Mouse (Mus musculus): ENCODE results near the gene 4930550C14Rik.

Gene 4930550C14Rik

DNA sequence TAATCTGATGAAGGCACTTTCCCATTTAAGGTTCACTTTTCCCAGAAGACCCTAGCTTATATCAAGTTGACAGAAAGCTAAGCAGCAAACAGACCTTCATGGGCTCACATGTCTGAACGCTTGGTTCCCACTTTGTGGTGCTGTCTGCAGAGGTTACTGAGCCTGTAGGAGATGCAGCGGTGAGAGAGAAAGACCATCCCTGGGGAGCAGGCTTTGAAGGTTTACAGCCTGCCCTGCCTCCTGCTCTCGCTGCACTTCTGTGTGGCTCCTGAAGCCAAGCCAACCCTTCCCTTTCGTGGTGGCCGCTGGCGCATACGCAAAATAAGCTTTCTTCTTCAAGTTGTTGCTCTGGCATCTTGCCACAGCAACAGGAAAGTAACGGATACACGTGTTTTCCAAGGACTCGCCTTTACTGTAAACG, at the start of gene 4930550C14Rik:
Gene 4930550C14Rik, plus strand, starts transcription at position 35 of the 421 bp plus-strand sequence.
- DNase-seq (ENCODE audit: low spot score in 2 of 2), result peak; percentile 50 to 54

DNA sequence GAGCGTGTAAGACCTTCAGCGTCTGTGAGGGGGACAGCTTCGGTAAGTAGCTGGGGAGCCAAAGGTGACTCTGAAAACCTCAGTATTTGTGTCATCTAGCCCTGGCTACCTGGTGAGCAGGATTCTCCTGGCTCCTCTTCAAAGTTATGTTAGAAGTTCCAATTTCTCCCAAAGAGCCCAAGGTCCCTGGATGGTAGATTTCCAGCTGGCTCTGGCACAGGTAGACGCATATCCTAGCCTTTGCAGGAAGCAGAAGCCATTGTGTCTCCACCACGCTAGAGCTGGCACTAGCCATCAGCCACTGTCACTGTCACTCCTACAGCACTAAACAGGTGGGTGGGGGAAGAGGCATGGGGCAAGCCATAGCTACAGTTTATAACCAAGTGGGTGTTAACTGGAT, 49.0 kb upstream of the 4930550C14Rik start:
- no peak for DNase-seq (ENCODE audit: low spot score in 2 of 2)

- no peak for DNase-seq (ENCODE audit: low spot score in 2 of 2)
Measured at GRCm38 (mm10) chr9:53356219-53357155, 45.6 kb upstream of the 4930550C14Rik start.

GRCm38 (mm10) chr9:53371339-53371738, 30.8 kb upstream of the 4930550C14Rik start:
- no peak for DNase-seq (ENCODE audit: low spot score in 2 of 2)

- no peak for DNase-seq (ENCODE audit: low spot score in 2 of 2)
Measured at GRCm38 (mm10) chr9:53375907-53376306, 26.2 kb upstream of the 4930550C14Rik start.

DNA sequence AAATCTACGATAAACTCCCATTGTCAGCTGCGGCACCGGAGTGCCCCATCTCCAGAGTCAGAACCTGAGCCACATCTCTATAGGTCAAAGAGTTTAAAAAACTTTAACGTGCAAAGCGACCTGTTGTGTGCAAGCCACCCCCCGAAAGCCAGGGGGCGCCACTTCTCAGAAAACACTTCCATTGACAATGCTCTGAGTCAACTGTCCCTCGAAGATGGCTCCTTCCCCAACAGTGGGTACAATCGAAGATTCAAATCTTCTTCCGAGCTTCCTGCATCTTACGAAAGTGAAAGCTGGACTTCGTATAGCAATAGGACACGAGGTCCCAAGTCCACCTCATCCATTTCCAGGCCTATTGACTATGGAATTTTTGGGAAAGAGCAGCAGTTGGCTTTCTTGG, 25.3 kb upstream of the 4930550C14Rik start:
- no peak for DNase-seq (ENCODE audit: low spot score in 2 of 2)

- no peak for DNase-seq (ENCODE audit: low spot score in 2 of 2)
Measured at GRCm38 (mm10) chr9:53377597-53377996, 24.5 kb upstream of the 4930550C14Rik start.

DNA sequence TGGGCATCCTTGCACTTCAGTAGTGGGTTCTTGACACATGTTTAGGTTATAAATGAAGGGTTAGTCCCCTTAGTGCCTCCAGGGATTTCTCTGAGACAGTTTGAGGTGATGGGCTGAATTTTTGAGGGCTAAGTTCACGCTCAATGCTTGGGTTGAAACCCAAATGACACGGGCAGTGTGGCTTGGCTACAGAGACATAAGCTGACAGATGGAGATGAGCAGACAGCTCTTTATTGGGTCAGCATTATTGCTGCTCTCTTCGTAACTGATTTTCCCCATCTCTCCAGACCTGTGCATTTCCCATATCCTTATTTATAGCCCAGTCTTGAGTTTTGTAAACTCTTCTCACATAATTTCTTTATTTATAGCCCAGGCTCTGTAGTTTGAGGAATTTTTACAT, 24.0 kb upstream of the 4930550C14Rik start:
- no peak for DNase-seq (ENCODE audit: low spot score in 2 of 2)

GRCm38 (mm10) chr9:53380595-53380994, 21.5 kb upstream of the 4930550C14Rik start:
- no peak for DNase-seq (ENCODE audit: low spot score in 2 of 2)

- DNase-seq (ENCODE audit: low spot score in 2 of 2), result no peak
Measured at GRCm38 (mm10) chr9:53381113-53381615, 21.0 kb upstream of the 4930550C14Rik start.

- DNase-seq (ENCODE audit: low spot score in 2 of 2), result peak; percentile 86 to 95
Measured at GRCm38 (mm10) chr9:53383951-53384866, 17.9 kb upstream of the 4930550C14Rik start, which contains the start of gene Kdelc2. TSS of gene Kdelc2 (plus strand) at chr9:53384025.

- peak in 1 of 2 experiments; percentile 36 for DNase-seq (ENCODE audit: low spot score in 2 of 2)
Measured at GRCm38 (mm10) chr9:53384873-53385272, 17.3 kb upstream of the 4930550C14Rik start.

DNA sequence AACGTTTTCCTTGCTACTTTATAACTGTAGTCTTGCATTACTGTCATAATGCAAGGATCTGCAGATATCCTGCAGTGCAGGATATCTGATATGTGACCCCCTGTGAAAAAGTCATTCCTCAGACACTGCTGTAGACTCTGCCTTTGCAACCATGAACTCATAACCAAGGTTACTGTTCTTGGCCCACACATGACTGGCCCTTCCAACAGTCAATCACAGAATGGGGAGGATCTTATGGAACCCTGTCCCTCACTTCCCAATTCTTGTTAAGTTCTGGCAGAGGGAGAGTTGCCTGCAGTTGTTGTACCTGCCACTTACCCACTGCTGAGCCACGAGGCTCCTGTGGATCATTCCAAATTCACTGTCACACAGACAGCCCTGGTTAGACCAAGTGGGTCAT, 14.7 kb upstream of the 4930550C14Rik start:
- DNase-seq (ENCODE audit: low spot score in 2 of 2), result no peak

GRCm38 (mm10) chr9:53389109-53389508, 13.0 kb upstream of the 4930550C14Rik start:
- DNase-seq (ENCODE audit: low spot score in 2 of 2), result no peak

GRCm38 (mm10) chr9:53390136-53390535, 12.0 kb upstream of the 4930550C14Rik start:
- DNase-seq (ENCODE audit: low spot score in 2 of 2), result no peak

- DNase-seq (ENCODE audit: low spot score in 2 of 2), result no peak
Measured at GRCm38 (mm10) chr9:53397685-53398387, 4.3 kb upstream of the 4930550C14Rik start.

GRCm38 (mm10) chr9:53398388-53398700, 3.8 kb upstream of the 4930550C14Rik start:
- peak in 1 of 2 experiments; percentile 58 for DNase-seq (ENCODE audit: low spot score in 2 of 2)

DNA sequence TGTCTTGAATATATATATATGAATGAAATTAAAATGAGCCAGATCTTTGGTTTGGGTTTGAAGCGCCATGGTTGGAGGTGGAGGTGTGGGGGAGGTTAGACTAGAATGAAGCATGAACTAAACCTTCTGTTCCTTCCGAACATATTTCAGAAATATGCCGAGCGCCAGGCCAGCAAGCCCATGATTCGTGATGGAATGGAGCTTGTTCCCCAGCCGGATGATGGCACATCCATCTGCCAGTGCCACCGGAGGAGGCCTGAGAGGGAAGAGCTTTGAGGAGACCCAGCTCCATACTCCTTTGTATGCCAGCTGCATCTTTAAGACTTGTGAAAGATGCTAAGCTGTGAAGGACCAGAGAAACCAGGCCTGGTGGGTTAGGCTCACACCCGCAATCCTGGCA, 2.6 kb upstream of the 4930550C14Rik start:
- no peak for DNase-seq (ENCODE audit: low spot score in 2 of 2)

DNA sequence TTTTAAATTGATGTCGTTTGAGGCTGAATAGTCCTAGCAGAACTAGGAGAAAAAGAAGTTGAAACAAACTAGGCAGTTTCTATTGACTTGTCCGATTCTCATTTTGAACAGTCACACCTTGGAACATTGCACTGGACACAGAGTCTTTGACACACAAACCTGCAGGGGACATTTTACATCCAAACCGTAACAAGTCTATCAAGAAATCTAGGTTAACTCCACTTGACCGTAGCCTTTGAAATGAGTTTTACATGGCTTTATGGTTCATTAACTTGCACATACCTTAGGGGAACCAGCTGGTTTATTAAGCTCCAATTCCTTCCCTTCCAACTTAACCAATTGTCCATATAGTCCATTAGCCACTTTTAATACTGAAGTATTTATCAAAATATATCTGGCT, 1.4 kb upstream of the 4930550C14Rik start:
- DNase-seq (ENCODE audit: low spot score in 2 of 2), result no peak

- no peak for DNase-seq (ENCODE audit: low spot score in 2 of 2)
Measured at GRCm38 (mm10) chr9:53401146-53401545, 979 bp upstream of the 4930550C14Rik start.

DNA sequence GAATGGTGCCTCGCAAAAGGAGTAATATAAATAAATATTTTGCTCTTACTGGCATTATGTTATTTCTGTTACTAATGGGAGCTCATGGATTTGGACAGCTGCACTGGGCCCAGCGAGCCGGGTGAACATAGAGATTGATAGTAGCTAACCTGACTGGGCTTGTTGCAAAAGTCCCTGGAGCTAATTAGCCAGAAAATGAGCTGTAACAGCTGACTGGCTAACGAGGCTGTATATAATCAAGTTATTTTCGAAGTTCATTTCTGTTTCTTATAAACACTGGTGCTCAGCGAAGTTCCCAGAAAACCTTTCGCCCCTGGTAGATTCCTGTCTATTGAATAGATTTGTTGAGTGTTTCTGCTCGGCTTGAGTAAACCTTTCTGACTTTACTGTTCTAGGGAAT, 866 bp downstream of the 4930550C14Rik start:
- DNase-seq (ENCODE audit: low spot score in 2 of 2), result no peak

Measured in right cerebral cortex, postnatal 10 days (tissue).